Mouse (Mus musculus): Measurements from ENCODE around the gene Tnfaip3.

Tnfaip3 gene

DNA sequence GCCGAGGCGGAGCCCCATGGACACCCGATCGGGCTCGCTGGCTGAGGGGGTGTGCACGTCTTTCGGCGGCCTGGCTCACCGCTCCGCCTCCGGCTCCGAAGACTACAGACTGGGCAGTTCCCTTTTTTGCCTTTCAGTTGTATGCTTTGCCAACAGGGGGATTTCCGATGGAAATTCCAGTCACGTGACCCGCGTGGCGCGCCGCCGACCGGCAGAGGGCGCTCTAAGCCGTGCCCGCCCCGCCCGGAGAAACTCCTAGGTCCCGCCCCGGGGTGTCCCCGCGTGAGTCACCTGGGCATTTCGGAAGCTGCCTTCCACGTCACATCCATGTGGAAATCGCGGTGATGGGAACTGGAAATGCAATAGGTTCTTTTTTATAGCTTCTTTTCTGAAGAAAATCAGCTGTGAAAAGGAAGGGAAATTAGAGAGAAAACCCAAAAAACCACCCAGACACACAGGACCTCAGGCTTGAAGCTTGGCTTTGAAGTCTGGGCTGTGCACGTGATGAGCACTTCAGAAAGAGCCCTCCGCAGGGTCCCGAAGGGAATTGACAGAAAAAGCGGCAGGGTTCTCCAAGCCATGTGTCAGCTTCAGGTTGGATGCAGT is at the start of gene Tnfaip3:
Tnfaip3 (minus strand) TSS at position 401 of the 606 bp plus-strand sequence.
- peak; percentile 85 for DNase-seq (ENCODE audit: low read depth, low spot score)

DNA sequence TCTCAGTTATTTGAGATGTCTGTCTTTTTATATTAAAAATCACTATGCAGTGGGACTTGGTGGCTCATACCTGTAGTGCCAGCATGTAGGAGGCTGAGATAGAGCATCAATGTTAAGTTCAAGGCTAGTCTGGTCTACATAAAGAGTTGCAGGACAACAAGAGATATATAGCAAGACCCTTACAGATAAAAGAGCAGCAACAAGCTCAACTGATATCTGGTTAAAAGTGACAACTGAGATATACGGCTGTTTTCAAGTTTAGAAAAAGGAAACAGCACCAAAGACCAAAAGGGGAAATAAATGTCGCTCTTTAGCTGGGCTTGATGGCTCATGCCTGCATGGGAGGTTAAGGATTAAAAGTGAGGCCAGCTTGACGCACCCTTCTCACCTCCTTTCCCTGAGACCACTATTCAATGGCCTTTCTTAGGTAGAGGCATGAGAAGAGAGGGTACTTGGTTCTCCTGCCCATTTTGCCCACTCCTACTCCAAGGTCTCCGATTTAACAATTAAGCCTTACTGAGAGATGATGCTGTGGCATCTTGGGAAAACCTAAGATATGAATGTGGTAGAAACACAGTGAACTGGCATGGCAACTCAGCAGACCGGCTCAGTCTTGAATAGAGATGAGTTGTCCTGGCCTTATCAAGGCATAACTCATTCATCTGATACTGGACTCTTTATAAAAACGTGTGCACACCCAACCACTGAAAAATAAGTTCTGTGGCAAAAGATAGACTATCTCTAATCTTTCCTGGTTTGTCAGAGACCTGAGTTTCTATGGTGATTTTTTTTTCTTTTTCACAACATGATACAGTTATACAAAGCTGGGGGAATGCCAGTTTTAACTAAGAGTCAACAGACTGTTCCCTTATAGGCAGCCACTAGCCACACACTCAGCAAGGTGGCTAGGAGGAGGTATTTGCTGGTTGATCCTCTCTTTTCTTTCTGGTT is 49.5 kb upstream of the Tnfaip3 start:
- no peak for DNase-seq (ENCODE audit: low read depth, low spot score)

DNA sequence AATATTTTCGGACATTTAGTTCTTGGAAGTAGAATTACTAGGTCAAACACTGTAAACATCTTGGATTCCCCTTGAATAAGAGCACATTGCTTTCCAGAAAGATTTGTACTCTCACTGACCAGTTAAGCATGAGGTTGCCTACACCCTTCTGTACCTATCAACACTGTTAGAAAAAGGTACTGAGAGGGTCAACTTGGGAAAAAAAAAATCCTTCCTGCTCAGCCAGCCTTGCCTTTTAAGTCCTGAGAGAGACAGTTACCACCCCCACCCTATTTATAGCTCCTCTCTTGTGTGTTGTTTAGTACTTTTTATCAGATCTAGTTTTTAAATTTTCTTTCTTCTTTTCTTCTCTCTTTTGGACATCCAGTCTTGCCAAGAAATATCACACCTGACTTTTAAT is 48.2 kb upstream of the Tnfaip3 start:
- DNase-seq (ENCODE audit: low read depth, low spot score): no peak

DNA sequence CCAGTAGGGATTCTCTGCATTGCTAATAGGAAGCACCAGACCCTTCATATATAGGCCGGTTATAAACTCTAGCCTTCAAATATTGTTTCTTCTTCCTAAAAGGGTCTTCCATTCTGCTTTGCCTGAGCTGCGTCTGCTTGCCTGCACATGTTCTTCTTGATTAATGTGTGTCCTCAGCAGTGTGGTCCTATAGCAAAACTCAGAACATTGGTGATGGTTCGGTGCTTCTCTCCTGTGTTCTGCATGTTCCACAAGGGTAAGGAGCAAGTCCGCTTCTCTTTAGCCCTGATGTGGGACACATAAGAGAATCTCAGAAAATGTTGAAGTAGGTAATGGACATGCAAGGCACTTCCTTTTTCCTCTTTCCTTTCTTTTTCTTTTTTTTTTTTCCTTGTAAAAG is 47.8 kb upstream of the Tnfaip3 start:
- DNase-seq (ENCODE audit: low read depth, low spot score): no peak

DNA sequence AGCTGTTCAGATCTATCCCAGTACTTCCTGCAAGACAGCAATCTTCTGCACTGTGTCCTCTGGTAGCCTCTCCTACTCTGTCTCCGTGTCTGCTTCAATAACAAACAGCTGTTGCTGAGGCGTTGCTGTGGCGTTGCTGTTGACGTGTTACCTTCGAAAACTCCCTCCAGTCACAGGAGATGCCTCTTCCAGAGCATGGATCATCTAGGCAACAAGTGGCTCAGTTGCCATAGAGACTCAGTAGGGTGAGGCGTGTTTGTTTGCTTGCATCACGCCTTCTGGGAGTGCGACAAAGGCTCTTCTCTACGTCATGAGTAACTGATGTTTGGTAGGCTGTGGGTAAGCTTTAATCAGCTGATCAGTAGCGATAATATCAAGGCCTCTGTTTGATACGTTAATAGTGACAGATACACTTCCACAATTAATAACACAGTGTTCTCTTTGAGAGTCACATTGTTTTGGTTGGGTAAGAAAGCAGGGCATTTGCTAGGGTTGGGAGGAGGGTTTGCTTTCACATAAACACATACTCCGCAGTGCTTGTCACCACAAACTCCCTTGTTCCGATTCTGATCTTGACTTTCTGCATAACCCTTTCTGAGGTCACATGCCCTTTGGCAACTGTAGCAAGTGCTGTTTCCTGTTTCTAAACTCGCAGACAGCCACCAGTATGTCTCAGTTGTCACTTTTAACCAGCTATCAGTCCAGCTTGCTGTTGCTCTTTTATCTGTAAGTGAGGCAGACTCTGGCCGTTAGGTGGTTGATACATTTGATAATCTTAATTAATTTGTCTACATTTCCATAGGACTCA is 46.8 kb upstream of the Tnfaip3 start:
- no peak for DNase-seq (ENCODE audit: low read depth, low spot score)

DNA sequence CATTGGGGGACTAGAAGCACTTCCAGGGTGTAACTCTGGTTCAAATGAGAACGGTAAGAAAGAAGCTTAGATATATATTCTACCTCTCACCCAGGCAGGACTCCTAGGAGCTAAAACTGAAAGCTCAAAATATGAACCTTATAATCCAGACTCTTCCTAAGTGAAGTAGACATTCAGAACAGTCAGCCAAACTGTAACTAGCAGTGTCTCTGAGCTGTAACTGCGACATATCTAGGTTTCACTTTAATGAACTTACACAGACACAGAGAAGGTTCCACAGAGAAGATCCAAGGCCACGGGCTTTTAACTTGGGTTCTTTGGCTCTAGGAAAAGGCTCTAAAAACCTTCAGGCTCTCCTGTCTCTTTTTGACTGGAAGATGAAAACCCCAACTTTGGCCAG is 45.7 kb upstream of the Tnfaip3 start:
- DNase-seq (ENCODE audit: low read depth, low spot score): no peak

DNA sequence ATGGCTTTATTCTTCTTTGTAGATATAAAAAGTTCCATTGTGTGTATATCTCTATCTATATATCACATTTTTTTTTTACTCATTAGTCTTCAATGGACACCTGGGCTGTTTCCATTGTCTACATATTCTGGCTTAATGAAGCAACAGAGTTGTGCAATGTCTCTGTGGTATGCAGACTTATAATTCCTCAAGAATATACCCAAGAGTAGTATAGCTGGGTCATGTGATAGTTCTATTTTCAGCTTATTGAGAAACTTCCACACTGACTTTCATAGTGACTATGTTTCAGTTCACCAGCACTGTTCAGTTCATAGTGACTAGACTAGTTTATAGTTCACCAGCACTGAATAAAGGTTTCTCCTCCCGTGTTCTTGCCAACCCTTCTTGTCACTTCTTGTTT is 38.1 kb upstream of the Tnfaip3 start:
- DNase-seq (ENCODE audit: low read depth, low spot score): no peak

DNA sequence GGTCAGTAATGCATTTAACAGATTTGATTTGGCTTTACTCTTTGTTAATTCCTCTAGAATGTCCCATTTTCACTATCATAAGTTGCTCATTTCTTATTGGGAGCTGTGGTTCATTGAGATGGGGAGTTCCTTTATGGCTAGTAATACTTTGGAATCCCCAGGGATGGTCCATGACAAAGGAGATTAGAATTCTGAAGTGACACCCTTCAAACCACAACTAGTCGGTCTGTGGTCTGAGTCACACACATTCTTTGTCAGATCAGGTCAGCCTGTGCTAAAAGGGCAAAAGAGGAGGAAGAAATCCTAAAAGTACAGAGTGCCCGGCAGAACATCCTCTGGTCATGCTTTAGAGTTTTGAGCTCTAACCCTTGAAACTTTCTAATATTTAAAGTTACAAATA is 30.5 kb upstream of the Tnfaip3 start:
- no peak for DNase-seq (ENCODE audit: low read depth, low spot score)

DNA sequence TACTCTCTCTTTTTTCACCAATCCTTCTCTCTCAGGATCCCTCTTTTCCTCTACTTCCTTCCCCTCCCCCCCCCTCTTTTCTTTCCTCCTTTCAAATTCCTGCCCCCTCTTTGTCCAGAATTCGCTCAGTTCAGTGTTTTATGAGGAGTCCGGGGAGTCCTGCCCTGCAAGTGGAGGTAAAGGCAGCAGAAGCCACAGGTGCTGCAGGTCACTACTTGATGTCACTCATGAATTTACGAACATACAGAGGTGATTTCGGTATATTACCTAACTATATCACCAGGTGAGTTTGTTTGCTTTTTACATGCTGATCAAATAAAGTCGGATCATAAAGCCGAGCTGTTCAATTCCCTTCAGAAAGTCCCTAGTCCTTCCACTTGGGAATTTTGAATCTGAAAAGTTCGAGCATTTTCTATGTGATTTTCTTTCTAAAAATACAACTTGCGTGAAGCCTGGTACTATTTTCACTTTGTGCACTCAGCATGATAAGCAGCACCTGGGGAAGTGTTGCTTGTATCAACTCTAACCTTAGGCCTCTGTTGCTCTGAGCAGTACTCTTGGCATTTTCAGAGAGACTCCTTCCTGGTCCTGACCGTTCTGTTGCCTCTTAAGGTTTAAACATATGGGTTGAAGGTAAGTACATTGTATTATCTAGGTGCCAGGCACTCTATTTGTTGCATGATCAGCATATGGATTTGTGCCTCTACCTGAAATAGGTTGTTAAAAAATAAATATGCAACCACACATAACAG is 29.5 kb upstream of the Tnfaip3 start:
- DNase-seq (ENCODE audit: low read depth, low spot score): no peak

DNA sequence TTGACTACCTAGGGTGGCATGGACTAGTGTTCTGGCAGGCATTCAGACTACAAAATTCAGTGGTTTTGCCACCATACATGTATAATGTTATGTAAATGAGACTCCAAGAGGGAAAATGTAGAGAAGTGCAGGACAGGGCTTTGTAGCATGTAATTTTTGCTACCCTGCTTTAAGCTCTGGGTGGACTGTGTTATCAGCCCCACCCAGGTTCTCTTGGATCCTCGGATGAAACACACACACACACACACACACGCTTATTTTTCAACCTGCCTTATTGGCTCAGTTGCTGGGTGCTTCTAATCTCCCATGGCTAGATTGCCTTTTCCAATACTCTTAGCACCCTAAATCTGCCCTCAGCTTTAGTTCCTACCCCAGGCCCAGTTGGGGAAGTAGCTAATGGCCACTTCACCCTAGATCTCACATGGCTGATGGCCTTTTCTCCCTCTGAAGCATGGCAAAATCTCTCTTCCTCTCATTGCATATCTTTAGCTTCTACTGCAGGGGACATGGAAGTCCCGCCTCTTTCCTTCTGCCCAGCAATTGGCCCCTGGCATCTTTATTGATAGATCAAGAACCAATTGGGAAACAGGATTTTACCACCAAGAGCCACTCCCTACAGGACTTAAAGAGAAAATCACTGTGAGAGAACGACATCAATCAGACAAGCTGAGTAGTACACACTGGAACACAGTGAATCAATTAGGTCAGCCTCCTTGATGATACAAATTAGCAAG is 28.2 kb upstream of the Tnfaip3 start:
- no peak for DNase-seq (ENCODE audit: low read depth, low spot score)

DNA sequence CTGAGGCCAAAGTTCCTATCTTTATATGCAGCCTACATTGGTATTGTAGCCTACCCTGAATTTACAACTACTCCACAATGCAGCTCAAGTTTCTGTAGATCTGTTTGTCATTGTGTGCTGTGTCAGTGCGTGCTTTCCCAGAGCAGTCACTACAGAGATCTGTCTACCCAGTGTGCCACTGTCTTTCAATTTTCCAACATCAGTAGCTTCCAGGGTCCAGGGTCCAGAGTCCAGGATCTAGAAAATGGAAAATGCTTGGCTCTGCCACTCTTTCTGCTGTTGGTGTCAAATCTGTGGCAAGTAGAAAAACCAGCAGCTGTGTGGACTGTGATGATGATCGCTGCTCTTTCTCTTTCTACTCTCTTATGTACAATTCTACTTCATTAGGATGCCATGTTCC is 24.7 kb upstream of the Tnfaip3 start:
- DNase-seq (ENCODE audit: low read depth, low spot score): no peak

DNA sequence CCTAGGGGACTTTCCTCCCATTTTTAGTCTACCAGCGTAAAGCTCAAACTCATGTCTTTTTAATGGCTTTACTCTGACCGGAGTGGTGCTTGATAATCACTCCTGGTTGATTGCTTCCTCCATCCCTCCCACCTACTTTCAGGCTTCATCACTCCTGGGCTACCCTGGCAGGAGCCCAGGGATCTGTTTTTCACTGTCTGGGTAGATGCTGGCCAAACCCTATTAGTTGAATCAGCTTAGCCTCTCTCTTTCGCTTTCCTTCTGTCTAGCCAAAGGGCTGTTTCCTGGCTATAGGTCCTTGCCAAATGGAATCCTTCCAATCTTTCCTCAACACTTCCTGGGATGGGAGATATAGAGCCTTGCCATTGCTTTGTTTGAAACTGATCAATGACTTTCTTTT is 19.3 kb upstream of the Tnfaip3 start:
- no peak for DNase-seq (ENCODE audit: low read depth, low spot score)

DNA sequence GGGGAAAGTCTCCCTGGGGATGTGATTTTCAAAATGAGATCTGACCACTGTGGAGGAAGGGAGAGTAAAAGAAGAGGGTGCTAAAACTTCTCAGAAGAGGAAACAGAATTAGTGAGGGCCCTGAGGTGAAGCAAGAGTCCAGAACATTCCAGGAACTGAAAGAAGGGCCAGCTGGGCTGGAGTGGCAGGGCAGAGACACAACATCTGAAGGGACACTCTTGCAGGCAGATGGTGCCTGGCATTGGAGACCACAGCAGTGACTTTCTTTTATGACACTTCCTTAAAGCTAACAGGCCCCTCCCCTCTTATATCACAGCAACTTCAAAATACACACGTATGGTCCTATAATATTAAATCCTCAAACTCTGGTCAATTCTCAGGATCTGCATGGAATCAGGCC is 18.2 kb upstream of the Tnfaip3 start:
- DNase-seq (ENCODE audit: low read depth, low spot score): no peak

DNA sequence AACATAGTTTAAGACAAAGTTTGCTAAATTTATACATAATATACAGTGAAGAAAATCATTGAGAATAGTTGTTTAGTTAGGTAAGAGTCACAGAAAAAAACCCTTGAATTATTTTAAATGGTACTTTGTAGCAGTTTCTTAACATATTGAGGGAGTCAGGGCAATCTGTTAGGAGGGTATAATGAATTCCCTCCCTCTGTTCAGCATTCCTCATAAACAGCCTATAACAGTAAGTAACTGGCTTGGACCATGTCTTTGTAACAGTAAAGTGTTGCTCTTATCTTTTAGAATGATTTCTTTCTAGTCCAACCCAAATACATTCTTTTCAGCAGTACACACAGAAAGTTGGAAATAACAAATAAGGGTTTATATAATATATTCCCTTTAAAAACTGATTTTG is 16.4 kb upstream of the Tnfaip3 start:
- no peak for DNase-seq (ENCODE audit: low read depth, low spot score)

DNA sequence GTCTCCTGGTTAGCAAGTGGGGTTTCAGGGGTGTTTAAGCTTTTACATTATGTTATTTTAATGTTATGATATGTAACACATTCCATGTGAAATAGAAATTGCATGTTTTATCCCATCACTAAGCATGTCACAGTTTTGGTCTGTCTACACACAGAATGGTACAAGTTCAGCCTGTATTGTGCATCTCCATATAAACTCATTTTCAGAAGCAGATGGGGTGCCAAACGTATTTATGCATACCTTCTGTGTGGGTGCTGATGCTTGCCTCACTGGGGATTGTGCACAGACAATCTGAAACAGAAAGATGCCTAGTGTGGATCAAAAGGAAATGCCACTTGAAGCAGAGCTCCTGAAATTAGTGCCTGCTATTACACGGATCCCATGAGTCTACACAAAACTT is 15.2 kb upstream of the Tnfaip3 start:
- DNase-seq (ENCODE audit: low read depth, low spot score): no peak

DNA sequence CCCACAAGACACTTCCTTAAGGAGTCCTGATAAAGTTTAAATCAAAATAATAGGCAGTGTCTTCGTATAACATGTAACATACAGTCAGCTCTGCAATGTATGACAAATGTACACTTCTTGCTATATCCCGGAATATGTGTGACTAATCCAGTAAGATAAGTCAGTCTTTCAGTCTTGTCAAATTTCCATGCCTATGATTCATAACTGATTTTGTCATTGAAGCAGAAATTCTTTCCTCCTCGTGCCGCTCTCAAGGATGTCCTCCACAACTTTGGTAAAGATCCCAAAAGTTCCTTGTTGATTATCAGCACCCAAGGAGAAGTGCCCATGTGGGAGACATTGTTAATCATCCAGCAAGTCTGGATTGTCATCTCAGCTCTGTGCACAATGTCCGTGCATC is 11.3 kb upstream of the Tnfaip3 start:
- no peak for DNase-seq (ENCODE audit: low read depth, low spot score)

DNA sequence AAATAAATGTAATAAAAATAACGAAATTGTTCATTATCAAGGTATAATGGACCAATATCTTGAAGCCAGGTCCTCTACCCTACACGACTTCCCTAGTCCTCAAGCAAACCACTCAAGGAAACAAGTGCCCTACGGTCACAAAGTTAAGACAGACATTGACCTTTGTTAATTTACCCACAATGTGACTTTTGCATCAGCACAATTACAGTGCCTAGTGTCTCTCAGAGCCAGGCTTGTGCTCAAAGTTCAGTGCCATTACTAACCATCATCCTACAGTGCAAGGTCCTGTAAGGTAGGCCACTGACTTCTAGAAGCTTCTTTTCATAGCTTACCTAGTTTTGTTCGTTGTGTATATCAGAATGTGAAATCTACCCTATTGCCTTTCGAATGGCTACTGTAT is 8.9 kb upstream of the Tnfaip3 start:
- no peak for DNase-seq (ENCODE audit: low read depth, low spot score)

DNA sequence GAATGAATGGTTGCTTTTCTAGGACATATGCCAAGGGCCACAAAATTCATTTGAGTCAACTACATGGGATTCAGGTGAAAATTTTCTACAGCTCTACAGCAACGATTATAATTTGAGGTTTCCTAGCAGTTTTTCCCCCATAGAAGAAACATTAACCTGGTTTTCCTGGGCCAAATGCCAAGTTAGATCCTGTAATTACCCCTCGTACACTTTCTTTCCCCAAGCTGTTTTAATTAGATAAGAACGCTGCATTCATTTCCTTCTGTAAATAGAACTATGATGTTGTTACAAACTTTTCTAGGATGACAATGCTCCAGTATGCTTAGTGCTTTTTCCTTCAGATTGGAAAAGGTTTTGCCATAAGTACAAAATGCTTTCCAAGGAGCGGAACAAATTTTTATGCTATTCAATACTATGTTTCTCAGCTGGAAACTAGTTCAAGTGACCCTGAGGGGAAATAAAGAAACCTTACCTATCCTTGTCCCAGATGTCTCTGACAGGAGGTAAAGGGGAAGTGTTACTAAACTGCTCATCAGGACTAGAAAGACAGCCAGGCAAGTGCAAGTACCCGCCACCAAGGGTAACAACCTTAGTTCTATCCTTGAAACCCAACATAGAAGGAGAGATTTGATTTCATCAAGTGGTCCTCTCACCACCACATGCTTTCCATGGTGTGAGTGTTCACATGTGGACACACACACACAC is 8.3 kb upstream of the Tnfaip3 start:
- no peak for DNase-seq (ENCODE audit: low read depth, low spot score)

DNA sequence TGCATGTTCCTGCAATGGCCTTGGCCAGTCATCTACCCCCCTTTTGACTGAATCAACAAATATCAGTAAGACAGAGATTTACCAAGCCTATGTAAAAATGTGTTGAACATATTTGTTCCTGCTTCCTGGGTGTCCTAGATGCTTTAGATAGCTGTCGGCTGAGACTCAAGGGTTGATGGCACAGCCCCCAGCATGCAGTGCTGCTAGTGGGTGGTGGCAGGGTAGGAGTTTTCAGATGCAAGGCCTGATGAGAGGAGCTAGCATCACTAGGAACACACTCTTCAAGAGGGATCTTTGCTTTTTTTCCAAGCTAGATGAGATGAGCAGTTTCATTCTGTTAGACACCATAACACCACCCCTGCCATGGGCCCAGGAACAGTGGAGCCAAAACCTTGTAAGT is 6.8 kb upstream of the Tnfaip3 start:
- DNase-seq (ENCODE audit: low read depth, low spot score): no peak

DNA sequence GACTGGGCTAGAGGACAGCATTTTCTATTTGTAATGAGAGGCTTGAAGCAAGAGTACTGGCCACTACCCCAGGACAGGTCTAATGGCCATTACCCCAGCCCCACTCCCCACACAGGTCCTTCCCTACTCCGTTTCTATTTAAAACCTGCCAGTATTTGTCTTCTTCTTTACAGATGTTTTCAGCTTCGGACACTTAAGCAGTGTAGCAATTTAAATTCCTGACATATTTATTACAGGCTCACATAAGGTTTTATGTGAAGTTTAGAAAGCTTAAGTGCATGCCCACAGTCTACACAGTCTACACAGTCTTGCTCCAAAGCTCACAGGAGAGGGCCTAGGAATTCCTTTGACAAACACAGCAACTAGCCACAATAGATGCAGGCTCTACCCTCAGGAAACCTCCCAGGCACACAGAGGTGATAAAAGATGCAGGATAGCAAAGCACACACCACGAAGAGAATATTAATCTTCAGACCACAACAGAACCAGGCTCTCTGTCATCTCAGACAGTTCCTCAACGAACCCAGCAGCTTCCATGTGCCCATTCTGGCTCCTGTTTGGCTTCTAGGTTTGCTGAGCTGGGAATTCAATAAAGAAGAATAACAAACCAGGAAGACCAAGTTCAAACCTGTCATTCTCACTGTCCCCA is 1.5 kb upstream of the Tnfaip3 start:
- DNase-seq (ENCODE audit: low read depth, low spot score): no peak

All from retina, postnatal 7 days (tissue).